Mouse (Mus musculus) embryonic fibroblast, embryonic 13.5 days (primary cell): ENCODE data around the gene Calr.

Source experiments
- CTCF ChIP-seq: IDR thresholded peaks from 2 replicates; pipeline ENCODE4 v1.5.1; 2011; ENCODE audit warnings: mild to moderate bottlenecking, control low read depth, low read length, moderate library complexity, borderline replicate concordance; ENCODE audit not compliant: insufficient read depth
- POLR2A ChIP-seq: IDR thresholded peaks from 2 replicates; pipeline ENCODE4 v1.6.1; 2011; ENCODE audit warnings: low read depth, mild to moderate bottlenecking, control low read depth, low read length, moderate library complexity

DNA sequence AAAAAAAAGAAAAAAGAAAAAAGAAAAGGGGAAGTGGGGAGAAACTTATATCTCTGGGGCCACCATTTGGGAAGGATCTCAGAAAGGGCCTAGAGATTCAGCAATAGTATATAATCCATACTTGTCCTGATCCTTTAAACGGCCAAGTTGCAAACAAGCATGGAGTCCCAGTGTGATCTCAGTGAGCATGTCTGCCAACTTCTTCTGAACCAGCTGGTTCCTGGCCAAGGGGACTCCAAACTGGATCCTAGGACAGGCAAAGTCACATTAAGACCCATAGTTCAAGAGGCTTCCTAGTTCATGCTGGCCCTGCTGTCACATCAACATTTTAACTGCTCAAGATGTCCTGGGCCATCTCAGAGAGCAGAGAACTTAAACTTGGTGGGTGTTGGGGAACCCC, 42.4 kb upstream of the Calr start:
- no peak for TF ChIP-seq CTCF
- TF ChIP-seq POLR2A, result no peak
